Comparison of ENCODE assay signal across 10 mouse cellular contexts in genomic region chr3:68479266-68479665, GRCm38 (mm10).
"Had no signal": no experiment of that assay in that cellular context is flagged by ENCODE, and none has a peak within 500 bp of the region (broad histone marks: within the 10 kb centered on the region; RNA-seq: fewer than 3 reads in every experiment).

No protein-coding gene starts in this region.

- DNase-seq: kidney, adult 18-20 months; kidney, postnatal 14 days; lung, embryonic 14.5 days; lung, postnatal 10 days; lung, postnatal 4 days; retina, postnatal 1 day; right cerebral cortex, postnatal 14 days; thymus, postnatal 4 days had no signal

- ATAC-seq: liver, embryonic 12.5 days; midbrain, embryonic 16.5 days had no signal
